Mouse (Mus musculus) heart, postnatal 14 days (tissue): ENCODE data around the gene Morn1. TPM values are rescaled to one million over a fixed set of nuclear protein-coding genes. Genes with fewer than 3 reads are reported as not detected.

ENCODE experiments used
- DNase-seq, 2 experiments: peaks; one replicate each; pipeline ENCODE4 v3.0.0; 2021 to 2022
- intact Hi-C: fragments of 180-260 bp; cut with DNase I; formaldehyde crosslinking; loops from one replicate; pipeline ENCODE4 v1.15.1; 2025
- long read RNA-seq, 2 experiments: library from polyadenylated mRNA; stranded (forward); transcript quantifications; one replicate each; pipeline ENCODE4 v2.0.0; 2021
- total RNA-seq, 2 experiments: library from RNA; stranded (reverse); gene quantifications; 2 replicates each; pipeline ENCODE4 v1.2.3; 2021

Morn1 gene
- 1 to 10 TPM; 1.4 to 3.8 TPM for total RNA-seq
- long read RNA-seq, experiment 1, partial matches to known transcripts = 0 of 1 reads
- long read RNA-seq, experiment 1, other reads (novel, unspliced or antisense) = 1 of 1 reads
- long read RNA-seq, experiment 2, partial matches to known transcripts = 0 of 2 reads
- long read RNA-seq, experiment 2, other reads (novel, unspliced or antisense) = 1 of 2 reads

GRCm38 (mm10) chr4:155086108-155087024, at the start of gene Morn1, which contains the start of gene Rer1:
Gene Morn1 (plus strand): TSS chr4:155086577.
Gene Rer1 (minus strand): TSS chr4:155086382.
- intact Hi-C loops = no loop called here
- peak; percentile 99 to 100 for DNase-seq

GRCm38 (mm10) chr4:155040197-155040596, 46.2 kb upstream of the Morn1 start:
- DNase-seq = no peak
- intact Hi-C loops = loop anchor here (5.0 kb wide), 1 partner anchor 43 kb away; no protein-coding TSS in a partner anchor

DNA sequence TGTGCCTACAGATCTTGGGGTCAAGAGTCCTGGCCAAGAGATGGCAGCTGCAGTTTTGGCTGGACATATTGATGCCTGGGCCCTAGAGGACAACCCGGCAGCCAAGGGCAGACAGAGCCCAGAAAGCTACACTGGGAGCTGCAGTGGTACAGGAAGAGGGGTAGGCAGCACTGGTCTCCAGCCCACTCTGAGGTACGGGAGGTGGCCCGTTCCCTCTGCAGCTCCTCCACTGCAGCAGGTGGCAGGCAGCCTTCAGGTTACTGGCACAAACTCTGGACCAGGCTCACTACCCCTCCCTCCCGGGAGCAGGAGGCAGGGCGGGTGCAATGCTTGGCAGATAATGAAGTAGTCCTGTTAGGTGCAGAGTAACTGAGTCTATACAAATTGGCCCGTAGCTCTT, 45.7 kb upstream of the Morn1 start:
- no peak for DNase-seq
- intact Hi-C loops = loop anchor here (5.0 kb wide), 1 partner anchor 43 kb away; no protein-coding TSS in a partner anchor

- intact Hi-C loops = loop anchor here (5.0 kb wide), 1 partner anchor 45 kb away; no protein-coding TSS in a partner anchor
- DNase-seq = no peak
These were observed 43.6 kb upstream of the Morn1 start for GRCm38 (mm10) chr4:155042606-155043288.

GRCm38 (mm10) chr4:155043289-155043625, 43.1 kb upstream of the Morn1 start:
- intact Hi-C loops = loop anchor here (5.0 kb wide), 1 partner anchor 46 kb away; no protein-coding TSS in a partner anchor
- no peak for DNase-seq

- intact Hi-C loops = no loop called here
- no peak for DNase-seq
These were observed 39.7 kb upstream of the Morn1 start for GRCm38 (mm10) chr4:155046636-155047035.

DNA sequence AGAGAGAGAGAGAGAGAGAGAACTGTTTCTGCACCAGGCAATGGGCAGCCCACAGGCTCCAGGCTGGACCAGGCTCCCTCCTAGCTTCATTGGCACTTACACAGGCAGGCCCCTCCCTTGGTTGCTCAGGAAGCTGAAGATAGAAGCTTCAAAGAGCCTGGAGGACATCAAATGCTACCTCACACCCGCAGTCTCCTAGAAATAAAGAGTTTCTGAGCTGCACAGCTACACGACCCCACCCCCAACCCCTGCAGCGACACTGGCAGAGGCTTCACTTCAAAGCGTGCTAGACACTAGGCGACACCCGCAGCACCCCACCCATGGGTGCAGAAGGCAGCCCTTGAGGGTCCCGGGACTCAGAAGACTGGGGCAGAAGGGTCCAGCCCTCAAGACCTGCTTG, 36.3 kb upstream of the Morn1 start:
- intact Hi-C loops = no loop called here
- no peak for DNase-seq

GRCm38 (mm10) chr4:155056724-155057123, 29.7 kb upstream of the Morn1 start, which contains the start of gene Plch2:
Gene Plch2 (minus strand): TSS chr4:155056784.
- intact Hi-C loops = no loop called here
- no peak for DNase-seq

DNA sequence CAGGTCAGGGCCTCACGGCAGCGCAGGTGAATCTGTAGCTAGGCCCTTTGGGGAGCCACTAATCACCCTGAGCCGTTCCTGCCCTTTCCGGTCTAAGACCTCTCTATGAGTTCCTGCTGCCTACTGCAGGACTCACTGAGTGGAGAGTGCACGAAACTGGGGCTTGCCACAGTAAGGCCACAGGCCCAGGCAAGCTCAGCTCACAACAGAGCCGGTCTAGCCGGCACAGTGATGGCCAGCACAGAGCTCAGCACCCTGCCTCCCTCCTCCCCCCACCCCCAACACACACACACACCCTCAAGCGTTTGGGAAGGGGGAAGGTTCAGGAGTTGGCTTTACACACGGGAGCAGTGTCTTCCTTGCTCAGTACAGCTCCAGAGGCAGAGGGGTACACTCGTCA, 28.1 kb upstream of the Morn1 start:
- intact Hi-C loops = no loop called here
- DNase-seq = no peak

GRCm38 (mm10) chr4:155063895-155064294, 22.5 kb upstream of the Morn1 start:
- intact Hi-C loops = no loop called here
- DNase-seq = no peak

GRCm38 (mm10) chr4:155064474-155064873, 21.9 kb upstream of the Morn1 start:
- no peak for DNase-seq
- intact Hi-C loops = no loop called here

- intact Hi-C loops = loop anchor here (1.0 to 5.0 kb wide), 3 partner anchors 84 to 189 kb away; no protein-coding TSS in a partner anchor
- DNase-seq = peak; percentile 84 to 91
These were observed 20.2 kb upstream of the Morn1 start for GRCm38 (mm10) chr4:155065970-155066833.

DNA sequence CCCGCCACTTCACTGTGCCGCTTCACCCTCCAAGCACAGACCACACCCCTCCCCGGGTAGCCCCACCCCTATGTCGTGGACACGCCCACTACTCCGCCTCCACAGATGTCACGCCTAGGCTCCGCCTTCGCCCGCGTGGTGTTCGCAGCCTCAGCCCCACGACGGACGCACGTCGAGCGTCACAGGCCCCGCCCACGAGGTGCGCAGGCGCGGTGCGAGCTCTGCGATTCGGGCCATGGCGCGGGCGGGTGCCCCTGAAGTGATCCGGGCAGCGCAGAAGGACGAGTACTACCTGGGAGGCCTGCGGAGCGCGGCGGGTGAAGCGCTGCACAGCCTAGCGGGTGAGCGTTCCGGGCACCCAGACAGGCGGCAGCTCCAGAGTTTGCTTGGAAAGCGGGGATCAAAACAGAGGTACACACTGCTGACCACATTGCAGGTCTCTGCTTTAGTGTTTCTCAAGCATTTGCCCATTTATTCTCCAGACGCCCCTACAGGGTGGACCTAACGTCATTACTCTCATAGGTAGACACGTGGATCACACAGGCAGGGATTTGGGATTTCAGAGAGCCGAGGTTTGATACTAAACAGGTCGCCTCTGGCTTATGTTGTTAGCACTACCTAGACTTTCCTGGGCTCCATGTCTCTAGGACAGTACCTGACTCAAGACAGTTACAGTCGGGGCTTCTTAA, 19.4 kb upstream of the Morn1 start, which contains the start of gene Pex10:
Gene Pex10 (plus strand): TSS at position 183 of the 689 bp plus-strand sequence.
- DNase-seq = peak; percentile 98 to 99
- intact Hi-C loops = loop anchor here (5.0 kb wide), 1 partner anchor 85 kb away; no protein-coding TSS in a partner anchor

DNA sequence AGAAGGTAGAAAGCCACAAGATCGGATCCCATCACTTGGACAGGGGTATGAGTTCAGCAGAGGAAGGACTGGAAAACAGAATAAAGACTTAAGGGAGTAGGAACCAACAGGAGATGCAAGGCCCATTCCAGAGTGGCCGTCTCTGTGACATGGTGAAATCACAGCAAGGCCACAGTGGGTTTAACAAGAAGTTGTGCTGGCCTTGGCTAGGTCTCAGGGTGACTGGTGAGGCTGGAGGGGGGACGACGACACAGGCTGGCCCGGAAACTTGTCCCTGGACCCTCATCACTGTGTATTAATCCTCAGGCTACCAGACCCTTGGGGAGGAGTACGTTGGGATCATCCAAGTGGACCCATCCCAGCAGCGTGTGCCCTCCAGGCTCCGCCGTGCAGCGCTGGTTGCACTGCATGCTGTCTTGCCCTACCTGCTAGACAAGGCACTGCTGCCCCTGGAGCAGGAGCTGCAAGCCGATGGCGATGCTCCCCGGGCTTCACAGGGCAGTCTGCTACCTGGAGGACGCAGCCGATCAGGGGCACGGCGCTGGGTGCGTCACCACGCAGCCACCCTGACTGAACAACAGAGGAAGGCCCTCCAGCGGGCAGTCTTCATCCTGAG, 17.9 kb upstream of the Morn1 start:
- intact Hi-C loops = loop anchor here (5.0 kb wide), 1 partner anchor 86 kb away; no protein-coding TSS in a partner anchor
- DNase-seq = no peak

DNA sequence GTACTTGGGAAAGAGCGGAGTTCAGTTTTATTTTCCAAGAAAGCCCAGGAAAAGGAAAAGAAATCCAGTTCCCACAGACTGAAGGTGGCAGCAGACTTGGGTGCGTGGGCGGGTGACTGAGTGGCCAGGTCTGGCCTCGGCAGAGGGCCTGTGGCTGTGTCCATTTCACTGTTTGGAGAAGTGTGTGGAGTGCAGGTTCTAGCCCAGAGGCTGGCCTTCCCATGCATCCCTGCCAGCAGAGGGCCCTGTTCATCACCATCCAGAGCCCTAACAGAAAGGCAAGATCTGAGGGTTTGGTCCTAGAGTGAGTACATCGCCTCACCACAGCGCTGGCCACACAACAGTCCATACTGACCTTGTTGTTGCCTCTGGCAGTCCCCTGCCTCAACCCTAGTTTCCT, 17.2 kb upstream of the Morn1 start:
- no peak for DNase-seq
- intact Hi-C loops = loop anchor here (5.0 kb wide), 1 partner anchor 87 kb away; no protein-coding TSS in a partner anchor

DNA sequence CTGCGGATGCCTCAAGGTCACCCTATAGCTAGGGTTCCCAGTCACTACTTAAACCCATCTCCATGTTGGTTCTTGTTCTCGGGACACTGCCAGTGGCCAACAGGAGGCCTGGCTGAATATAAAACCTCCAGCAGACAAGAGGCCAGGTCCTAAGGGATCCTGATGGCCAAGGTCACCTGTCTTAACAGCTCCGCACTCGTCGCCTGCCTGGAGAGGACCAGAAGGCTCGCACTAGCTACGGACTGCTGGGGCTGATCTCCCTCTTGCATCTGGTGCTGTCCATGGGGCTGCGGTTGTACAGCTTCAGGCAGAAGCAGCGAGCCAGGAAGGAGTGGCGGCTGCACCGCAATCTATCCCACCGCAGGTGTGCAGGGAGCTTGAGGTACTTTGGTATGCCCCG, 16.2 kb upstream of the Morn1 start:
- intact Hi-C loops = no loop called here
- no peak for DNase-seq

DNA sequence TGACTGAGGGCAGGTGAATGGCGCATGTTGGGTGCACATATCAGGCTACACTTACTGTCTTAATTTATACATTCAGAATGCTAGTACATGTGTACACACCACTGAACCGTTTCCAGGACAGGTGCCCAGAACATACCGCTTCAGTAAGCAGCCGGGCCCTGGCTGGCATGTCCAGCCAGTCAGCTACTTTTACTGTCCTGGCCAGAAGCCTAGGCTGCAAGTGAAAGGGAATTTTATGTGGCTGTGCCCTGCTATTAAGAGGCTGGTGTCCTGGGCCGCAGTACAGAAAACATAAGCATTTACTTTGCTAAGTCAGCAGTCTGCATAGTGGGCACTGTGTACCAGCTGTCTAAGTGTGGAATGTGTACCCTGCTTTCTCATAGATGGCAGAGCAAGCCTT, 15.5 kb upstream of the Morn1 start:
- no peak for DNase-seq
- intact Hi-C loops = no loop called here

- intact Hi-C loops = no loop called here
- no peak for DNase-seq
These were observed 12.0 kb upstream of the Morn1 start for GRCm38 (mm10) chr4:155074418-155074817.

- intact Hi-C loops = no loop called here
- no peak for DNase-seq
These were observed 11.2 kb upstream of the Morn1 start for GRCm38 (mm10) chr4:155075137-155075536.
